Mouse (Mus musculus) gastrocnemius, adult 2 months (tissue): ENCODE results near the gene Gm5426. TPM values are rescaled to one million over a fixed set of nuclear protein-coding genes. Genes with fewer than 3 reads are reported as not detected.
A peak's percentile ranks its signal among the peaks of the same experiment; 100 is the strongest.
"Not testable (repeated sequence)": the region's sequence is repeated elsewhere in the genome, so short reads cannot be mapped to it uniquely, and the experiment has no call there.

Experiments
- DNase-seq: peaks from one replicate; pipeline ENCODE4 v3.0.0; 2022
- H3K27ac ChIP-seq: fragments of 200-600 bp; 2 replicates; pipeline ENCODE4 v1.8.1; 2022; ENCODE audit warnings: mild to moderate bottlenecking
- H3K4me3 ChIP-seq: fragments of 200-600 bp; 2 replicates; pipeline ENCODE4 v1.8.1; 2022; ENCODE audit warnings: mild to moderate bottlenecking, moderate library complexity
- CTCF ChIP-seq: fragments of 200-600 bp; IDR thresholded peaks from 2 replicates; pipeline ENCODE4 v1.8.1; 2022; ENCODE audit warnings: antibody characterized with exemption, mild to moderate bottlenecking, moderate library complexity
- intact Hi-C: fragments of 180-260 bp; cut with DNase I; formaldehyde crosslinking; loops from one replicate; pipeline ENCODE4 v1.15.1; 2025
- total RNA-seq, 2 experiments: library from RNA; stranded (reverse); gene quantifications; 2 replicates each; pipeline ENCODE4 v1.2.3; 2021

Gene Gm5426
- total RNA-seq, 2 experiments from 2014 or later, result not detected

GRCm38 (mm10) chr10:96121249-96122010, 15.0 kb upstream of the Gm5426 start:
- intact Hi-C loops, result no loop called here
- DNase-seq, result no peak
- no peak overlapping the region for H3K27ac ChIP-seq
- no peak overlapping the region for H3K4me3 ChIP-seq
- no peak for TF ChIP-seq CTCF

- DNase-seq, result no peak
- no peak for TF ChIP-seq CTCF
- H3K4me3 ChIP-seq, result no peak overlapping the region
- intact Hi-C loops, result no loop called here
- H3K27ac ChIP-seq, result no peak overlapping the region
Measured at GRCm38 (mm10) chr10:96123885-96124284, 12.5 kb upstream of the Gm5426 start.

GRCm38 (mm10) chr10:96124290-96124689, 12.1 kb upstream of the Gm5426 start:
- no peak overlapping the region for H3K27ac ChIP-seq
- TF ChIP-seq CTCF, result no peak
- no peak for DNase-seq
- no peak overlapping the region for H3K4me3 ChIP-seq
- intact Hi-C loops, result no loop called here

GRCm38 (mm10) chr10:96125771-96126454, 10.5 kb upstream of the Gm5426 start:
- DNase-seq, result no peak
- no peak for TF ChIP-seq CTCF
- Histone ChIP-seq H3K27ac (no peak overlapping the region), H3K4me3 (no peak overlapping the region)
- intact Hi-C loops, result no loop called here

GRCm38 (mm10) chr10:96129213-96129612, 7.2 kb upstream of the Gm5426 start:
- intact Hi-C loops, result no loop called here
- H3K27ac ChIP-seq, result no peak overlapping the region
- no peak for TF ChIP-seq CTCF
- no peak for DNase-seq
- no peak overlapping the region for H3K4me3 ChIP-seq

- TF ChIP-seq CTCF, result no peak
- no peak overlapping the region for H3K4me3 ChIP-seq
- intact Hi-C loops, result no loop called here
- H3K27ac ChIP-seq, result no peak overlapping the region
- DNase-seq, result no peak
Measured at GRCm38 (mm10) chr10:96130406-96130805, 6.0 kb upstream of the Gm5426 start.

GRCm38 (mm10) chr10:96131112-96131511, 5.3 kb upstream of the Gm5426 start:
- intact Hi-C loops, result no loop called here
- no peak for TF ChIP-seq CTCF
- Histone ChIP-seq H3K4me3 (no peak overlapping the region), H3K27ac (no peak overlapping the region)
- DNase-seq, result no peak

GRCm38 (mm10) chr10:96132161-96132560, 4.2 kb upstream of the Gm5426 start:
- Histone ChIP-seq H3K27ac (no peak overlapping the region), H3K4me3 (no peak overlapping the region)
- TF ChIP-seq CTCF, result peak; percentile 74
- DNase-seq, result peak; percentile 39
- intact Hi-C loops, result loop anchor here (2.0 kb wide), 1 partner anchor 1179 kb away; no protein-coding TSS in a partner anchor

- TF ChIP-seq CTCF, result no peak
- no peak for DNase-seq
- intact Hi-C loops, result no loop called here
- no peak overlapping the region for H3K4me3 ChIP-seq
- no peak overlapping the region for H3K27ac ChIP-seq
Measured at GRCm38 (mm10) chr10:96138585-96138984, 2.2 kb downstream of the Gm5426 start.

GRCm38 (mm10) chr10:96139274-96139673, 2.9 kb downstream of the Gm5426 start:
- H3K27ac ChIP-seq, DNase-seq, intact Hi-C loops: not testable (repeated sequence)

GRCm38 (mm10) chr10:96146578-96146977, 10.2 kb downstream of the Gm5426 start:
- DNase-seq, result no peak
- Histone ChIP-seq H3K4me3 (no peak overlapping the region), H3K27ac (no peak overlapping the region)
- intact Hi-C loops, result no loop called here
- no peak for TF ChIP-seq CTCF

More at GRCm38 (mm10) chr10:96139274-96139673, 2.9 kb downstream of the Gm5426 start:
- not testable (repeated sequence) for H3K4me3 ChIP-seq

- DNase-seq, result peak; percentile 48
- Histone ChIP-seq H3K27ac (0 out of 2 replicates have a peak overlapping the region, but pooled peaks have one; percentile 35), H3K4me3 (no peak overlapping the region)
- no peak for TF ChIP-seq CTCF
- intact Hi-C loops, result no loop called here
Measured at GRCm38 (mm10) chr10:96148250-96148699, 11.9 kb downstream of the Gm5426 start.

GRCm38 (mm10) chr10:96150401-96151116, 14.2 kb downstream of the Gm5426 start:
- Histone ChIP-seq H3K4me3 (no peak overlapping the region), H3K27ac (peak overlapping the region; percentile 31; the same call in 1 of the 2 replicates)
- intact Hi-C loops, result no loop called here
- DNase-seq, result peak; percentile 25
- TF ChIP-seq CTCF, result no peak
